Mouse (Mus musculus) ES-Bruce4 (cell line): ENCODE measurements around the gene H2-Oa. TPM values are rescaled to one million over a fixed set of nuclear protein-coding genes. Genes with fewer than 3 reads are reported as not detected.

ENCODE experiments used
- H3K27ac ChIP-seq: 2 replicates; pipeline ENCODE4 v1.5.1; 2012; ENCODE audit warnings: low read length, inconsistent platforms; ENCODE audit not compliant: insufficient read depth
- H3K27me3 ChIP-seq: 2 replicates; pipeline ENCODE4 v1.6.1; 2012; ENCODE audit warnings: mild to moderate bottlenecking, low read length, inconsistent platforms; ENCODE audit not compliant: control insufficient read depth, poor library complexity, insufficient read depth, severe bottlenecking
- H3K36me3 ChIP-seq: 2 replicates; pipeline ENCODE4 v1.6.1; 2012; ENCODE audit warnings: inconsistent platforms, mild to moderate bottlenecking, low read length, moderate library complexity; ENCODE audit not compliant: control insufficient read depth, poor library complexity, insufficient read depth, severe bottlenecking
- H3K4me1 ChIP-seq: one replicate; pipeline ENCODE4 v1.8.1; 2011; ENCODE audit warnings: low read length; ENCODE audit not compliant: control insufficient read depth, insufficient read depth
- H3K4me3 ChIP-seq: 2 replicates; pipeline ENCODE4 v1.5.1; 2011; ENCODE audit warnings: low read depth, mild to moderate bottlenecking, low read length
- H3K9ac ChIP-seq: 2 replicates; pipeline ENCODE4 v1.6.1; 2012; ENCODE audit warnings: low read depth, mild to moderate bottlenecking, inconsistent platforms; ENCODE audit not compliant: poor library complexity, severe bottlenecking
- H3K9me3 ChIP-seq: replicated peaks from 2 replicates; pipeline ENCODE4 v1.6.1; 2012; ENCODE audit warnings: mild to moderate bottlenecking, low read length, inconsistent platforms; ENCODE audit not compliant: control insufficient read depth, poor library complexity, insufficient read depth, severe bottlenecking
- CTCF ChIP-seq: IDR thresholded peaks from one replicate; pipeline ENCODE4 v1.8.1; 2011; ENCODE audit warnings: low read depth, low read length
- EP300 ChIP-seq: IDR thresholded peaks from 2 replicates; pipeline ENCODE4 v1.6.1; 2011; ENCODE audit warnings: low read depth, low read length; ENCODE audit not compliant: insufficient read depth
- POLR2A ChIP-seq: IDR thresholded peaks from one replicate; pipeline ENCODE4 v1.8.1; 2011; ENCODE audit warnings: low read length; ENCODE audit not compliant: insufficient read depth
- polyA plus RNA-seq: library from polyadenylated mRNA; stranded (reverse); fragments of >200 nt; gene quantifications from 2 replicates; pipeline ENCODE4 v1.2.4, GENCODE M21; 2011; ENCODE audit warnings: low read depth; ENCODE audit not compliant: missing spikeins, insufficient read depth, insufficient read length

H2-Oa gene
- polyA plus RNA-seq = 1.4 TPM in 1 of 2 replicates, not detected in the other

DNA sequence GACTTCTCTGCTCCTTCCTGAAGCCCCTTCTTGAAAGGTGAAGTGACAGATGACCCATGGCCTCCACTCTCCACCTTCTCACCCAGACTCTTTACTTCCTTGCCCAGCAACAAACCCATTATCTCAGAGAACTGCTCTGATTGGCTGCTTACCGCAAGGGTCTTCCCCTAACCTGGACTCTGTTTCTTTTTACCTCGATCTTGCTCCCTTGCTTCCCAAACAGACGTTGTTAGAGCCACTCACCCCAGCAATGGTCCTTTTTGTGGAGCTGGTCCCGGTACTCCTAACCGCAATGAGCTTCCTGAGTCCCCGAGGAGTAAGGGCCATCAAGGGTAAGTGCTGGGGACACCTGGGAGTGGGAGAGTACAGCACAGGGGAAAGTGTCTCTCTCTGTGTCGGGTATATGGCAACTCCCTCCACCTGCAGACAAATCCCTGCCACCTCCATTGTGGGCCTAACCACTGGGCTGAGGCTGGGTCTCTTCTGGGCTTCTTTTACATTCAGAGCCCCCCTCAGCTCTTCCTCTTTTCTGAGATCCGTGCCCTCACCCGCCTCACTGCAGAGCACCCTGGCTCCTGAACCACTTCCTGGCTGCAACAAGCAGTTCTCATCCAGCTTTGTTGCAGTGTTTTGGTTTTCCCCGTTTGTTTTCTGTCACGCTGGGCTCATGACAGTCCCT, at the start of gene H2-Oa:
H2-Oa (plus strand) TSS at position 144 of the 679 bp plus-strand sequence.
- Histone ChIP-seq H3K9me3 (no peaks in the 10 kb centered on the region), H3K4me3 (no peak within 1 kb of the TSS), H3K27ac (no peak within 1 kb of the TSS), H3K4me1 (no peaks in the 10 kb centered on the region), H3K9ac (no peak within 1 kb of the TSS), H3K36me3 (no peaks in the 10 kb centered on the region), H3K27me3 (no peaks in the 10 kb centered on the region)
- no peak for TF ChIP-seq CTCF
- no peak for TF ChIP-seq EP300
- TF ChIP-seq POLR2A = no peak

DNA sequence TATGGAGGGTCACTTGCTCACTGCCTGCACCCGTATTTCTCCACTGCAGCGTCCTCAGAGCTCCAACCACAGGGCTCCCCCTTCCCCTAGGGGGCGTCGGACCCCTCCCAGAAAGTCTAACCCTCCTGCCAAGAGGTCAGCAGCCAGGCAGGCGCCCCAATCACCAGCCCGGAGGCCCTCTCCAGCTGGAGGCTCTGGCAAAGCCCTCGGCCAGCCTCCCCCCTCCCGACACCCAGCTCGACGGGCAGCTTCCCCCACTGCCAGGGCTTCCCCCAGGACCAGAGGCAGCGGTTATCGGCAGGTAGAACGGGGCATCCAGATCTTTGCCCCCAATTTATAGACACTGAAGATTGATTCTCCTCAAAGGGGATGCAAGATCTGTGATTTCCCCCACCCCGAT, 46.2 kb upstream of the H2-Oa start:
- Histone ChIP-seq H3K27ac (no peak overlapping the region), H3K9ac (no peak overlapping the region), H3K27me3 (no peaks in the 10 kb centered on the region), H3K4me1 (no peaks in the 10 kb centered on the region), H3K9me3 (no peaks in the 10 kb centered on the region; the same call in 1 of the 2 replicates), H3K4me3 (no peak overlapping the region), H3K36me3 (no peaks in the 10 kb centered on the region)
- TF ChIP-seq CTCF = no peak
- TF ChIP-seq POLR2A = no peak
- TF ChIP-seq EP300 = no peak

DNA sequence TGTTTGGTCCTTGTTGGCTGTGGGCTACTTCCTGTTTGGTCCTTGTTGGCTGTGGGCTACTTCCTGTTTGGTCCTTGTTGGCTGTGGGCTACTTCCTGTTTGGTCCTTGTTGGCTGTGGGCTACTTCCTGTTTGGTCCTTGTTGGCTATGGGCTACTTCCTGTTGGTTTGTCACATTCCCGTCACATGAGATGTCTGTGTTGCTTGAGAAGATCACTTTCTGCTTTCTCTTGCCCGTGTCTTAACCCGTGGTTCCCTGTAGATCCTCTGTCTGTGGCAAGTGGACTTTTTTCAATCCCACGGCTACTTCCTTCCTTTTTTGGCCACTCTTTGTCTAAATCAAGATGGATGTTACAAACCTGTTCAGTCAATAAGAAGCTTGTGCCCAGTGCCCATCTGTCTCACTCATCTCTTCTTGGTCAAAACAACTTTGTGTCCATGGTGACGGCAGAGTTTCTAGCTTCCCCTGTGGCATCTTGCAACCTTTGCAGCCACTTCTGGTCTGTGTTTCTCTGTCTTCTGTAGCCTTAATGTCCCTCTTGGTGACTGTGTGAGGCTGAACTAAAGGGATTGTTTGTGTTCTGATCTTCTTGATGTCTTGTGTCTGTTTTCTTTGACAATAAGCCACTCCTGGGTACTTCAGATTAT, 44.6 kb upstream of the H2-Oa start:
- no peak for TF ChIP-seq EP300
- TF ChIP-seq POLR2A = no peak
- no peak for TF ChIP-seq CTCF
- H3K4me3 ChIP-seq = no peak overlapping the region
- H3K9me3 ChIP-seq = no peaks in the 10 kb centered on the region; the same call in 1 of the 2 replicates
- no peaks in the 10 kb centered on the region for H3K36me3 ChIP-seq
- H3K27ac ChIP-seq = no peak overlapping the region
- no peaks in the 10 kb centered on the region for H3K4me1 ChIP-seq
- H3K9ac ChIP-seq = no peak overlapping the region
- H3K27me3 ChIP-seq = no peaks in the 10 kb centered on the region

DNA sequence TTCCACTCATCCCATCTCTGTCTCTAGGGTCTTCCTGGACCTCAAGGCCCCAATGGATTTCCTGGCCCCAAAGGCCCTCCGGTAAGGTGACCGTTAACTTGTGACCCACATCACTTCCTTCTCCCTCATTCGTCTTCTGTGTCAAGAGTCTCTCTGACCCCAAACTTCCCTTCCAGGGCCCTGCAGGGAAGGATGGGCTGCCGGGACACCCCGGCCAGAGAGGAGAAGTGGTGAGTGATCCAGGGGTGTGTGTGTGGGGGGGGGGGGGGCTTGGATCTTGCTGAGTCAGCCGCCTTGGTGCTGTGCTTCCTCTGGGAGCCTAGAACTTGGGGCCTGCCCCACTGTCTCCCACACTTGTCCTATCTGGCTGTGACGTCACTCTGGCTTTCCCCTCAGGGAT, 34.9 kb upstream of the H2-Oa start:
- no peaks in the 10 kb centered on the region for H3K27me3 ChIP-seq
- TF ChIP-seq EP300 (no peak), CTCF (no peak), POLR2A (no peak)

DNA sequence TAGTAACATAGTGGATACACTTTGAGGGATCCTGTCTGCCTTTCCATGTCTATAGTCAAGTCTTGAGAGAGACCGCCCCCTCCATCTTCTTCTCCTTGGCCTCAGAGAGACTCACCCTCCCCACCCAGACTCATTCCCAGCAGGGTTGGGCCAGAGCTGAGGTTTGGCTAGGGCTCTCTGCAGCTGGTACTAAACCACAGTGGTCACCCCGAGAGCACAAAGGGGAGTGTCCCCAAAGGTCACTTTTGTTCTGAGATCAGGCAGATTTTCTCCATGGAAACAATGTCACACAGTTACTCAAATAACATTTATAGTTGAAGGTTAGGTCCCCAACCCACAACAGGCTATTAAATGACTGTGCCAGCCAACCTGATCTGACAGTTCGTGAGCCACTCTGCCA, 23.3 kb upstream of the H2-Oa start:
- Histone ChIP-seq H3K4me3 (no peak overlapping the region), H3K27ac (no peak overlapping the region), H3K9ac (no peak overlapping the region), H3K9me3 (no peaks in the 10 kb centered on the region), H3K4me1 (no peaks in the 10 kb centered on the region), H3K36me3 (no peaks in the 10 kb centered on the region), H3K27me3 (no peaks in the 10 kb centered on the region)
- TF ChIP-seq EP300 (no peak), POLR2A (no peak), CTCF (no peak)

More for the DNA sequence above, 34.9 kb upstream of the H2-Oa start:
- H3K4me1 ChIP-seq = no peaks in the 10 kb centered on the region
- no peak overlapping the region for H3K27ac ChIP-seq
- no peak overlapping the region for H3K4me3 ChIP-seq
- no peak overlapping the region for H3K9ac ChIP-seq
- no peaks in the 10 kb centered on the region for H3K9me3 ChIP-seq
- no peaks in the 10 kb centered on the region for H3K36me3 ChIP-seq

DNA sequence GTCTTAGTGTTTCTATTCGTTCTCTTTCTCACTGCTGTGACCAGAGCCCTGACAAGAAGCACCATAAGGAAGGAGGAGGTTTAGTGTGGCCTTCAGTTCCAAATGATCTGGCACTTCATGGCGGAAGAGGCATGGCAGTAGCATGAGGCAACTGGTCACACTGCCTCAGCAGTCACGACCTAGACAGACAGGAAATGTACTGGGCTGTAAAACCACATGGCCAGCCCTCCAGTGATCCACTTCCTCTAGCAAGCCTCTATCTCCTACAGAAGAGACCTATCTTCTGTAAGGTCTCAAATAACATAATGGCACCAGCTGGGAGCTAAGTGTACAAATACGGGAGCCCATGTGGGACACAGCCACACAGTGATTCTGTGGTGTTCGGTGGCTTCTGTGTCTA, 20.0 kb upstream of the H2-Oa start:
- Histone ChIP-seq H3K27ac (no peak overlapping the region), H3K27me3 (no peaks in the 10 kb centered on the region), H3K36me3 (no peaks in the 10 kb centered on the region), H3K4me1 (no peaks in the 10 kb centered on the region), H3K9me3 (no peaks in the 10 kb centered on the region), H3K4me3 (no peak overlapping the region), H3K9ac (no peak overlapping the region)
- TF ChIP-seq POLR2A (no peak), CTCF (no peak), EP300 (no peak)
